Mouse (Mus musculus) heart, embryonic 16.5 days (tissue): Measurements from ENCODE around the gene Cckar. TPM values are rescaled to one million over a fixed set of nuclear protein-coding genes. Genes with fewer than 3 reads are reported as not detected.

ENCODE experiments used
- ATAC-seq: fragments of 200-750 bp; cut with Nextera tagmentation; replicated peaks from 2 replicates; pipeline ENCODE4 v1.8.0; 2017; ENCODE audit warnings: moderate number of reproducible peaks; ENCODE audit not compliant: insufficient read depth, low FRiP score; ENCODE audit errors: extremely low read depth
- H3K27ac ChIP-seq: fragments of 300-500 bp; sonication (generic); 2 replicates; pipeline ENCODE4 v1.5.1; 2014; ENCODE audit warnings: mild to moderate bottlenecking, low read length, control low read depth, moderate library complexity
- H3K27me3 ChIP-seq: fragments of 300-500 bp; sonication (generic); 2 replicates; pipeline ENCODE4 v1.6.1; 2014; ENCODE audit warnings: low read length, mixed read lengths; ENCODE audit not compliant: control insufficient read depth, insufficient read depth
- H3K36me3 ChIP-seq: fragments of 300-500 bp; sonication (generic); 2 replicates; pipeline ENCODE4 v1.6.1; 2014; ENCODE audit not compliant: control insufficient read depth, insufficient read depth
- H3K4me1 ChIP-seq: fragments of 300-500 bp; sonication (generic); 2 replicates; pipeline ENCODE4 v1.6.1; 2014; ENCODE audit warnings: low read length, mixed read lengths; ENCODE audit not compliant: control insufficient read depth, insufficient read depth
- H3K4me2 ChIP-seq: fragments of 300-500 bp; sonication (generic); 2 replicates; pipeline ENCODE4 v1.6.1; 2014; ENCODE audit warnings: low read depth, mild to moderate bottlenecking, control low read depth, low read length
- H3K4me3 ChIP-seq: fragments of 300-500 bp; sonication (generic); 2 replicates; pipeline ENCODE4 v1.5.1; 2014; ENCODE audit warnings: mild to moderate bottlenecking, control low read depth, low read length
- H3K9ac ChIP-seq: fragments of 300-500 bp; sonication (generic); 2 replicates; pipeline ENCODE4 v1.6.1; 2014; ENCODE audit warnings: low read length, control low read depth
- H3K9me3 ChIP-seq: fragments of 300-500 bp; sonication (generic); replicated peaks from 2 replicates; pipeline ENCODE4 v1.6.1; 2016; ENCODE audit warnings: low read length; ENCODE audit not compliant: control insufficient read depth
- WGBS: fragments of 180-500 bp; shearing (Covaris S2); extraction: QIAGEN DNeasy Blood & Tissue Kit; methylation state at CpG from one replicate; pipeline ENCODE4 v1.1.7; 2014; 5-methylcytosine and 5-hydroxymethylcytosine counted together
- polyA plus RNA-seq: library from polyadenylated mRNA; unstranded; fragments of >200 nt; fragmentation: Nextera tagmentation; extraction: Ambion mirVana; gene quantifications from 2 replicates; pipeline ENCODE4 v1.2.1, GENCODE M21; 2015

Cckar gene
- polyA plus RNA-seq, 1 experiment from 2014 or later = 0.96 TPM

DNA sequence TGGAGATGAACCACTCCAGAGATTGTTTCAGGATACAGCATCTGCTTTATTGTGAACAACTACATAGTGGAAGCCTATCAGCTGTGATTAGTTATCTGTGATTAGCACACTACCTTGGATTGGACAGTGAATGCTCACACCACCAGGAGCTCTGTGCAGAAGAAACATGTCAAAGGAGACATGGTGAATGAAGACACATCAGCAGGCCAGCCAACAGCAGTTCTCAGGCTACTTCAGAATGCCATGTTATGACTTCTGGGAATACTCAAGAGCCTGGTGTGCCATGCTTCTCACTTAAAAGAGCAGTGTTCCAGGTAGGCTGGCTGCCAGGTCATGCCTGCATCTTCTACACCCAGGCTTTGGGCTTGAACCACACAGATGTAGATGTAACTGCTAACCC is 43.8 kb downstream of the Cckar start:
- H3K4me2 ChIP-seq = no peak overlapping the region
- ATAC-seq = no peak
- H3K9me3 ChIP-seq = no peaks in the 10 kb centered on the region
- H3K9ac ChIP-seq = no peak overlapping the region
- no peaks in the 10 kb centered on the region for H3K4me1 ChIP-seq
- no peaks in the 10 kb centered on the region for H3K36me3 ChIP-seq
- no peaks in the 10 kb centered on the region for H3K27me3 ChIP-seq
- H3K27ac ChIP-seq = no peak overlapping the region
- no peak overlapping the region for H3K4me3 ChIP-seq

DNA sequence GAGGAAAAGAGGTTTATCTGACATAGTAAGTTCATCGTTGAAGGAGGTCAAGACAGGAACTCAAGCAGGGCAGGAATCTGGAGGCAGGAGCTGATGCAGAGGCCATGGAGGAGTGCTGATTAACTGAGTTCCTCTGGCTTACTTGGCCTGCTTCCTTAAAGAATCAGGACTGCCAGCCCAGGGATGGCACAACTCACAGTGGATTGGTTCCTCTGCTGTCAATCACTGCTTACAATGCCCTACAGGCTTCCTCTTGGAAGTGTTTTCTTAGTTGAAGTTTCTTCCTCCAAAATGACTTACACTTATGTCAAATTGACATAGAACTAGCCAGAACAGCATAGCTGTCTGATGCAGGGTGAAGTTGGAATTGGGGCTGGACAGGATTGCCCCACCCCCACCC is 45.1 kb downstream of the Cckar start:
- no peaks in the 10 kb centered on the region for H3K36me3 ChIP-seq
- H3K4me2 ChIP-seq = no peak overlapping the region
- H3K27ac ChIP-seq = no peak overlapping the region
- H3K9ac ChIP-seq = no peak overlapping the region
- 14% methylated on average over 1 of the region's 1 CpGs for WGBS
- H3K27me3 ChIP-seq = no peaks in the 10 kb centered on the region
- no peak overlapping the region for H3K4me3 ChIP-seq
- H3K4me1 ChIP-seq = no peaks in the 10 kb centered on the region
- ATAC-seq = no peak
- H3K9me3 ChIP-seq = no peaks in the 10 kb centered on the region

DNA sequence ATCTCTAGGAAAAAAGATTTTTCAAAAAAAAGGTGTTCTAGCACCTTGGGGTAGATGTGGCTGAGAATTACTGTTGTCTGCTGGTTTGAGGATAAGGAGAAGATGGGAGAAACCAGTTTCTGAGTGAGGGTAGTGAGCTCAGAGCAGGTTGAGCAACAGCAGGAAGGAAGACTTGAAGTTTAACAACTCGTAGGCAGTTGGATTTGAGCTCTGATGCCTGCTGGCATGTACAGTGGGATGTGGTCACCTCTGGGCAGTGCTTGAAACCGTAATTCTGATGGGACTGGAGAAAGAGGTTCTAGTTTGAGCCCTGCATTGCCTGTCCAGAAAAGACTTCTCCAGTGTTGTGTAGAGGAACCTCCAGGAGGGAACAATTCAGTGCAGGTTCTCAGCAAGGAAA is 46.0 kb downstream of the Cckar start:
- Histone ChIP-seq H3K9ac (no peak overlapping the region), H3K4me1 (no peaks in the 10 kb centered on the region), H3K4me3 (no peak overlapping the region), H3K9me3 (no peaks in the 10 kb centered on the region), H3K27ac (no peak overlapping the region), H3K36me3 (no peaks in the 10 kb centered on the region), H3K4me2 (no peak overlapping the region), H3K27me3 (no peaks in the 10 kb centered on the region)
- WGBS = 77% methylated on average over 2 of the region's 2 CpGs
- ATAC-seq = no peak

DNA sequence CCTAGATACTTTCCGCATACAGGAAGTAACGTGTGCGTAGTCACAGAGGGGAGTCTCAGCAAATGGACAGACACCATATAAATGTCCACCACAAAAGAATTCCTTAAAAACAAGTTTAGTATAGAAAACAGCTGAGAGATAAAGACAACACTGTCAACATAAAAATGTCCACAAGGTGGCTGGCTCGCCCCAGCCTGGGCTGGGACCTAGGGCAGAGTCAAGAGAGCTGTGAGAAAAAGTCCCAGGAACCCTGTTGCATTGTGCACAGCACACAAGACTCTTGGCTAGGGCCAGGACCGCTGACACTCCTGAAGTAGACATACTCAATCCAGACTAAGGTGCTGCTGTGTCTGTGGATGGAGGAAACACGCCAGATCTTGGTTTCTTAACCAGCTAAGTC is 49.6 kb downstream of the Cckar start:
- H3K9ac ChIP-seq = no peak overlapping the region
- H3K4me2 ChIP-seq = no peak overlapping the region
- H3K9me3 ChIP-seq = no peaks in the 10 kb centered on the region
- WGBS = 84% methylated on average over 6 of the region's 6 CpGs
- H3K27me3 ChIP-seq = no peaks in the 10 kb centered on the region
- no peak for ATAC-seq
- H3K4me1 ChIP-seq = no peaks in the 10 kb centered on the region
- H3K4me3 ChIP-seq = no peak overlapping the region
- no peaks in the 10 kb centered on the region for H3K36me3 ChIP-seq
- no peak overlapping the region for H3K27ac ChIP-seq

DNA sequence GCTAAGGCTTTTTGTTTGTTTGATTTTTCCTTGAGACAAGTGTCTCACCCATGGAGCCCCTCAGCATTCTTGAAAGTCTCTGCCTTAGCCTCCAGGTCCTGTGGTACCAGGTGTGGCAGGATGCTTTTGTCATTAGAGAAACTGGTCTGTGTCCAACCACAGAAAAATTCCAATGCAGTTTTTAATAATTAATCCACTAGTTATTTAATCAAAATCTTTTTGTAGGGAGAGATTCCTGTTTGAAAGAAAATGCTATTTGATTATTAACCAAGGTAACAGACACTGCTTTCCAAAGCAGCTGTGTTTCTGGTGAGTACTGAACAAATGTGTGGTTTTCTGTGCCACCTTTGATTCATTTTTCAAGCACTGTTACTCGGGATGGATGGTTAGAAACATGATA is 50.9 kb downstream of the Cckar start:
- no peak for ATAC-seq
- no peak overlapping the region for H3K27ac ChIP-seq
- H3K36me3 ChIP-seq = peaks cover 3% of the 10 kb centered on the region; the same call in 1 of the 2 replicates
- no peaks in the 10 kb centered on the region for H3K27me3 ChIP-seq
- 28% methylated on average over 1 of the region's 1 CpGs for WGBS
- no peaks in the 10 kb centered on the region for H3K4me1 ChIP-seq
- no peak overlapping the region for H3K4me3 ChIP-seq
- no peak overlapping the region for H3K4me2 ChIP-seq
- no peak overlapping the region for H3K9ac ChIP-seq
- H3K9me3 ChIP-seq = no peaks in the 10 kb centered on the region

Other genes with a start within 250 kb of the Cckar start
- 20.3 and 20.5 TPM in 2 replicates for gene Rbpj, start 241.6 kb downstream of the Cckar start, polyA plus RNA-seq
- gene Tbc1d19, start 101.9 kb upstream of the Cckar start, polyA plus RNA-seq = 33.7 and 35.3 TPM in 2 replicates